Mouse (Mus musculus) A20 (cell line): ENCODE data around the gene Vmn1r6.
"Not testable (repeated sequence)": the region's sequence is repeated elsewhere in the genome, so short reads cannot be mapped to it uniquely, and the experiment has no call there.

ENCODE experiments used
- DNase-seq: peaks from one replicate; pipeline ENCODE4 v3.0.0-alpha.2; 2011; ENCODE audit warnings: low read depth, low spot score

Gene Vmn1r6

GRCm38 (mm10) chr6:56996943-56997342 lies at the start of gene Vmn1r6:
Gene Vmn1r6, plus strand, starts transcription at chr6:56997243.
- no peak for DNase-seq

- no peak for DNase-seq
Measured at GRCm38 (mm10) chr6:56956436-56956835, 40.6 kb upstream of the Vmn1r6 start.

GRCm38 (mm10) chr6:56969973-56970372 lies 27.1 kb upstream of the Vmn1r6 start, which contains the start of gene Vmn1r5:
Gene Vmn1r5, plus strand, starts transcription at chr6:56970273.
- DNase-seq, result no peak

GRCm38 (mm10) chr6:57025224-57025623 lies 28.2 kb downstream of the Vmn1r6 start, which contains the start of gene Vmn1r7:
Gene Vmn1r7, minus strand, starts transcription at chr6:57025324.
- DNase-seq, result not testable (repeated sequence)

- no peak for DNase-seq
Measured at GRCm38 (mm10) chr6:57031984-57032383, 34.9 kb downstream of the Vmn1r6 start, which contains the start of gene Vmn1r8. Gene Vmn1r8, plus strand, starts transcription at chr6:57032284.

- DNase-seq, result no peak
Measured at GRCm38 (mm10) chr6:57034674-57035073, 37.6 kb downstream of the Vmn1r6 start.
